Mouse (Mus musculus) kidney, embryonic 14.5 days (tissue): ENCODE measurements at regions not wholly inside any gene's neighbourhood (a gene's known extent, or its start where the extent isn't known, plus 50 kb on each side); places are given as distances from the start of the nearest gene placed in this dataset.

Experiments
- ATAC-seq: fragments of 200-750 bp; cut with Nextera tagmentation; 2 replicates; pipeline ENCODE4 v1.8.0; 2017; ENCODE audit warnings: moderate number of reproducible peaks, mild to moderate bottlenecking, moderate TSS enrichment, moderate library complexity; ENCODE audit not compliant: low FRiP score, low TSS enrichment
- H3K27ac ChIP-seq: fragments of 300-500 bp; sonication (generic); 2 replicates; pipeline ENCODE4 v1.5.1; 2014; ENCODE audit warnings: low read depth, mild to moderate bottlenecking, low read length, moderate library complexity, mixed read lengths
- H3K27me3 ChIP-seq: fragments of 300-500 bp; sonication (generic); 2 replicates; pipeline ENCODE4 v1.6.1; 2014; ENCODE audit warnings: mild to moderate bottlenecking, low read length; ENCODE audit not compliant: control insufficient read depth, insufficient read depth
- H3K36me3 ChIP-seq: fragments of 300-500 bp; sonication (generic); 2 replicates; pipeline ENCODE4 v1.6.1; 2014; ENCODE audit warnings: low read length, mixed read lengths; ENCODE audit not compliant: control insufficient read depth, insufficient read depth
- H3K4me1 ChIP-seq: fragments of 300-500 bp; sonication (generic); 2 replicates; pipeline ENCODE4 v1.6.1; 2014; ENCODE audit warnings: low read length, mixed read lengths; ENCODE audit not compliant: control insufficient read depth, insufficient read depth
- H3K4me2 ChIP-seq: fragments of 300-500 bp; sonication (generic); replicated peaks from 2 replicates; pipeline ENCODE4 v1.6.1; 2014; ENCODE audit warnings: low read depth, mild to moderate bottlenecking, low read length
- H3K4me3 ChIP-seq: fragments of 300-500 bp; sonication (generic); 2 replicates; pipeline ENCODE4 v1.5.1; 2014; ENCODE audit warnings: mild to moderate bottlenecking, low read length
- H3K9ac ChIP-seq: fragments of 300-500 bp; sonication (generic); 2 replicates; pipeline ENCODE4 v1.6.1; 2014; ENCODE audit warnings: low read depth, mild to moderate bottlenecking, low read length, moderate library complexity
- H3K9me3 ChIP-seq: fragments of 300-500 bp; sonication (generic); 2 replicates; pipeline ENCODE4 v1.6.1; 2016; ENCODE audit warnings: low read length; ENCODE audit not compliant: control insufficient read depth
- whole genome bisulfite sequencing: fragments of 180-500 bp; shearing (Covaris S2); extraction: QIAGEN DNeasy Blood & Tissue Kit; methylation state at CpG from one replicate; pipeline ENCODE4 v1.1.7; 2014; 5-methylcytosine and 5-hydroxymethylcytosine counted together

- no peaks in the 10 kb centered on the region for H3K9me3 ChIP-seq
- 81% methylated on average over 3 of the region's 3 CpGs for WGBS
- no peak overlapping the region for H3K27ac ChIP-seq
- no peaks in the 10 kb centered on the region for H3K36me3 ChIP-seq
- no peaks in the 10 kb centered on the region for H3K4me1 ChIP-seq
- H3K4me2 ChIP-seq, result no peak overlapping the region
- ATAC-seq, result no peak
- no peak overlapping the region for H3K9ac ChIP-seq
- no peaks in the 10 kb centered on the region for H3K27me3 ChIP-seq
- H3K4me3 ChIP-seq, result no peak overlapping the region
Observed at GRCm38 (mm10) chr10:53482919-53483318, 103.2 kb upstream of the Cep85l start.

GRCm38 (mm10) chr10:53470200-53470599 lies 90.5 kb upstream of the Cep85l start:
- H3K27ac ChIP-seq, result no peak overlapping the region
- peaks cover 19% of the 10 kb centered on the region for H3K9me3 ChIP-seq
- H3K4me1 ChIP-seq, result no peaks in the 10 kb centered on the region
- no peak overlapping the region for H3K4me3 ChIP-seq
- no peaks in the 10 kb centered on the region for H3K27me3 ChIP-seq
- WGBS, result 93% methylated on average over 3 of the region's 3 CpGs
- no peak for ATAC-seq
- H3K9ac ChIP-seq, result no peak overlapping the region
- H3K36me3 ChIP-seq, result no peaks in the 10 kb centered on the region
- H3K4me2 ChIP-seq, result no peak overlapping the region

- Histone ChIP-seq H3K4me3 (no peak overlapping the region), H3K9me3 (peaks cover 19% of the 10 kb centered on the region), H3K27me3 (no peaks in the 10 kb centered on the region), H3K36me3 (no peaks in the 10 kb centered on the region), H3K4me1 (no peaks in the 10 kb centered on the region), H3K4me2 (no peak overlapping the region), H3K27ac (no peak overlapping the region), H3K9ac (no peak overlapping the region)
- 47% methylated on average over 1 of the region's 1 CpGs for WGBS
- no peak for ATAC-seq
Observed at GRCm38 (mm10) chr10:53469611-53470010, 89.9 kb upstream of the Cep85l start.

GRCm38 (mm10) chr10:53468293-53468545 lies 88.5 kb upstream of the Cep85l start:
- Histone ChIP-seq H3K4me1 (no peaks in the 10 kb centered on the region), H3K27ac (no peak overlapping the region), H3K9me3 (peaks cover 13% of the 10 kb centered on the region), H3K4me2 (no peak overlapping the region), H3K4me3 (no peak overlapping the region), H3K9ac (no peak overlapping the region), H3K36me3 (no peaks in the 10 kb centered on the region), H3K27me3 (no peaks in the 10 kb centered on the region)
- 87% methylated on average over 3 of the region's 3 CpGs for WGBS
- no peak for ATAC-seq

GRCm38 (mm10) chr10:53467472-53468292 lies 87.9 kb upstream of the Cep85l start:
- Histone ChIP-seq H3K4me3 (no peak overlapping the region), H3K9me3 (peaks cover 13% of the 10 kb centered on the region), H3K27ac (no peak overlapping the region), H3K4me2 (no peak overlapping the region), H3K36me3 (no peaks in the 10 kb centered on the region), H3K9ac (no peak overlapping the region), H3K27me3 (no peaks in the 10 kb centered on the region), H3K4me1 (no peaks in the 10 kb centered on the region)
- WGBS, result 68% methylated on average over 3 of the region's 3 CpGs
- ATAC-seq, result no peak

GRCm38 (mm10) chr10:53466851-53467250 lies 87.1 kb upstream of the Cep85l start:
- H3K4me2 ChIP-seq, result no peak overlapping the region
- no peak for ATAC-seq
- no peak overlapping the region for H3K9ac ChIP-seq
- H3K27ac ChIP-seq, result no peak overlapping the region
- no peaks in the 10 kb centered on the region for H3K36me3 ChIP-seq
- no peak overlapping the region for H3K4me3 ChIP-seq
- H3K4me1 ChIP-seq, result no peaks in the 10 kb centered on the region
- no peaks in the 10 kb centered on the region for H3K27me3 ChIP-seq
- 64% methylated on average over 1 of the region's 1 CpGs for WGBS
- peaks cover 9% of the 10 kb centered on the region for H3K9me3 ChIP-seq

GRCm38 (mm10) chr10:53466261-53466660 lies 86.5 kb upstream of the Cep85l start:
- H3K9me3 ChIP-seq, result peaks cover 6% of the 10 kb centered on the region
- H3K27me3 ChIP-seq, result no peaks in the 10 kb centered on the region
- no peak for ATAC-seq
- H3K4me1 ChIP-seq, result no peaks in the 10 kb centered on the region
- no peak overlapping the region for H3K4me2 ChIP-seq
- no peaks in the 10 kb centered on the region for H3K36me3 ChIP-seq
- whole genome bisulfite sequencing, result 83% methylated on average over 6 of the region's 6 CpGs
- H3K9ac ChIP-seq, result no peak overlapping the region
- no peak overlapping the region for H3K27ac ChIP-seq
- no peak overlapping the region for H3K4me3 ChIP-seq

- H3K27me3 ChIP-seq, result no peaks in the 10 kb centered on the region
- ATAC-seq, result no peak
- H3K4me2 ChIP-seq, result no peak overlapping the region
- no peaks in the 10 kb centered on the region for H3K9me3 ChIP-seq
- no peak overlapping the region for H3K4me3 ChIP-seq
- no peak overlapping the region for H3K27ac ChIP-seq
- H3K9ac ChIP-seq, result no peak overlapping the region
- no peaks in the 10 kb centered on the region for H3K36me3 ChIP-seq
- H3K4me1 ChIP-seq, result no peaks in the 10 kb centered on the region
Observed at GRCm38 (mm10) chr10:53464581-53464980, 84.8 kb upstream of the Cep85l start.

- H3K36me3 ChIP-seq, result no peaks in the 10 kb centered on the region
- H3K4me3 ChIP-seq, result no peak overlapping the region
- no peak for ATAC-seq
- WGBS, result 66% methylated on average over 6 of the region's 6 CpGs
- no peaks in the 10 kb centered on the region for H3K9me3 ChIP-seq
- H3K9ac ChIP-seq, result no peak overlapping the region
- H3K27ac ChIP-seq, result no peak overlapping the region
- no peaks in the 10 kb centered on the region for H3K4me1 ChIP-seq
- H3K4me2 ChIP-seq, result no peak overlapping the region
- no peaks in the 10 kb centered on the region for H3K27me3 ChIP-seq
Observed at GRCm38 (mm10) chr10:53464006-53464405, 84.3 kb upstream of the Cep85l start.
